Mouse (Mus musculus) E14TG2a.4 (cell line): ENCODE data around the gene Crk.

Source experiments
- CTCF ChIP-seq: conservative IDR thresholded peaks from 2 replicates; pipeline ENCODE4 v1.5.1; 2014; ENCODE audit warnings: low read length
- POU5F1 ChIP-seq: IDR thresholded peaks from 2 replicates; pipeline ENCODE4 v1.6.1; 2014; ENCODE audit warnings: low read length, borderline replicate concordance

GRCm38 (mm10) chr11:75630645-75631229 is 48.3 kb upstream of the Crk start, which contains the start of gene Inpp5k:
- TF ChIP-seq CTCF (no peak), POU5F1 (no peak)
